Mouse (Mus musculus) lung, adult 2 months (tissue): ENCODE data around the gene Mrpl45. TPM values are rescaled to one million over a fixed set of nuclear protein-coding genes. Genes with fewer than 3 reads are reported as not detected.

Source experiments
- DNase-seq: peaks from one replicate; pipeline ENCODE4 v3.0.0; 2022
- H3K4me1 ChIP-seq: fragments of 200-500 bp; 2 replicates; pipeline ENCODE4 v1.6.1; 2011; ENCODE audit warnings: low read length; ENCODE audit not compliant: control insufficient read depth, insufficient read depth
- H3K4me3 ChIP-seq: fragments of 200-500 bp; replicated peaks from 2 replicates; pipeline ENCODE3; 2011; ENCODE audit warnings: low read depth, mild to moderate bottlenecking, control low read depth, low read length; ENCODE audit errors: extremely low read depth
- CTCF ChIP-seq: fragments of 200-500 bp; IDR thresholded peaks from 2 replicates; pipeline ENCODE4 v1.5.1; 2011; ENCODE audit warnings: mild to moderate bottlenecking, low read length, control low read depth; ENCODE audit not compliant: insufficient read depth
- POLR2A ChIP-seq: fragments of 200-500 bp; IDR thresholded peaks from 2 replicates; pipeline ENCODE4 v1.6.1; 2011; ENCODE audit warnings: low read depth, mild to moderate bottlenecking, control low read depth, low read length, borderline replicate concordance; ENCODE audit errors: extremely low read depth
- WGBS: fragments of 180-500 bp; shearing (Covaris S2); methylation state at CpG from one replicate; pipeline ENCODE4 v1.1.7; 2018; 5-methylcytosine and 5-hydroxymethylcytosine counted together
- polyA plus RNA-seq: library from polyadenylated mRNA; depleted of rRNA; stranded (reverse); fragments of >200 nt; gene quantifications from 2 replicates; pipeline ENCODE4 v1.2.3, GENCODE M21; 2012

Mrpl45 gene
- polyA plus RNA-seq, 1 experiment: 8.3 TPM

DNA sequence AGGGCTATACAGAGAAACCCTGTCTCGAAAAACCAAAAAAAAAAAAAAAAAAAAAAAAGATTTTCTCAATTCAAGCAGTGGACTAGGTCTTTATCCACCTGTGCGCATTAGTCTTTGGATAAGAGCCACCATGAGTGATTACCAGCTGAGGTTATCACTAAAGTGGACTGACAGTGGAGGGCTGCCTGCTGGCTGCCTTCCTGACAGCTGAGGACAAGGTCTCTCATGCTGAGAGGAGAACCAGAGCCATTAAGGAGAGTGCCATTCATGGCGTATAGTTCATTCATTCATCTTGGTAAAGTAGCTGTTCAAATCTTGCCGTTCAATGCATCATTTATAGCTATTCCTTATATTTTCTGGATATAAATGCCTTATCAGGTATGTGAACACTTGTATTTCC, 19.0 kb upstream of the Mrpl45 start:
- Histone ChIP-seq H3K4me3 (no peak overlapping the region), H3K4me1 (peaks cover 1% of the 10 kb centered on the region; the same call in 1 of the 2 replicates)
- no peak for TF ChIP-seq CTCF
- TF ChIP-seq POLR2A: no peak
- no peak for DNase-seq
- 81% methylated on average over 3 of the region's 4 CpGs for WGBS

DNA sequence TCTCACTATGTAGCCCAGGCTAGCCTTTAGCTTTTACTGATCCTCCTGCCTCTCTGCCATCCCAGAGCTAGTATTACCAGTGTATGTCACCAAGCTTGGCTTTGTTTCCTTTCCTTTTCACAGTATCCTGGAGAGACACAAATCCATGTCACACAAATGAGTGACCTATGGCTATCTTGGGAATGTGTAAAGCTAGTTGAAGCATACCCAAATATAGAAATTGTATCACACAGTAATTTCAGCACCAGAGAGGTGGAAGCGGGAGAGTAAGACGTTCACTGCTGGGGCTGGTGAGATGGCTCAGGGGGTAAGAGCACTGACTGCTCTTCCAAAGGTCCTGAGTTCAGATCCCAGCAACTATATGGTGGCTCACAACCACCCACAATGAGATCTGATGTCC, 15.6 kb upstream of the Mrpl45 start:
- no peak overlapping the region for H3K4me3 ChIP-seq
- no peak for DNase-seq
- WGBS: 88% methylated on average over 2 of the region's 2 CpGs
- no peak for TF ChIP-seq CTCF
- TF ChIP-seq POLR2A: no peak
- H3K4me1 ChIP-seq: peaks cover 14% of the 10 kb centered on the region

DNA sequence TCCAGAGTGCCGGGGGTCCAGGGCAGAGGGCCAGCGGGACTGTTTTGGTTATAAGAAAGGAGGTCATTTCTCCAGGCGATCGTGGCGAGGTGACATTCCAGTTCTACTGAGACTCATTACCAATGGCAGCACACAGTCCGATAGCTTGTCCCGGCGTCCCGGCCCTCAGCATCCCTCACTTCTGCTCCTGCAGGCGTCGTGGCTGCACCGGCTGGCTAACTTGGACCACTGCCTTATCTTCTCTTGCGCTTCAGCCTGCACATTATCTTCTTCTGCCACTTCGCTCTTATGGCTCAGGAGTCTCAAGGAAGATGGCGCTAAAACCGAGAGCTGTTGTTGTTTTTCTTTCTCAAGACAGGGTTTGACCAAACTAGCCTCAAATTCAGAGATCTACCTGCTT, 14.1 kb upstream of the Mrpl45 start:
- 82% methylated on average over 16 of the region's 16 CpGs for WGBS
- H3K4me1 ChIP-seq: peaks cover 14% of the 10 kb centered on the region
- no peak for DNase-seq
- no peak overlapping the region for H3K4me3 ChIP-seq
- TF ChIP-seq POLR2A (no peak), CTCF (no peak)

DNA sequence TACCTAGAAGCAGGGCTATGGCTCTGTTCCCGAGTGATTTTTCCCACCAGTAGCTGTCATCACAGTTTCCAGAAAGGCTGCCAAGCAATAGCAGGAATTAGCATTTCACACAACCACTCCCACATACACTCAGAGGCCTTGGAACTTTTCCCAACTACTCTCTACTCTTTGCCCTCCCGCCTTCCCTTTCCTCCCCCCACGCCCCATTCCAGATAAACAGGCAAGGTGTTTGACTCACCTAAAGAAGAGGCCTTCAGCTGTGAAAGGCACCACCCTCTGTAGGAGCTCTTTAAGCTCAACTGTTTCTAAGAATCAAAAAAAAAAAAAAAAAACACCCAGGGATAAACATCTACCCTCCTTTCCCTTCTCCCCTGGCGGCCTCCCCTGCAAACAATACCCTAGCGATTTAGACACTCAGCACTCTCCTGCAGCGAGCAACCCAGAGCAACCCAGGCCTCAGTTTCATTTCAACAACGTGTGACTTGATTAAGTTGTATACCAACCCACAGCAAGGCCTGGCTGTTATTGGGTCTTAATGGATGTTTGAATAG, 13.2 kb upstream of the Mrpl45 start:
- 16% methylated on average over 7 of the region's 7 CpGs for WGBS
- peak; percentile 55 for DNase-seq
- TF ChIP-seq CTCF (no peak), POLR2A (no peak)
- Histone ChIP-seq H3K4me1 (peaks cover 14% of the 10 kb centered on the region), H3K4me3 (no peak overlapping the region)

DNA sequence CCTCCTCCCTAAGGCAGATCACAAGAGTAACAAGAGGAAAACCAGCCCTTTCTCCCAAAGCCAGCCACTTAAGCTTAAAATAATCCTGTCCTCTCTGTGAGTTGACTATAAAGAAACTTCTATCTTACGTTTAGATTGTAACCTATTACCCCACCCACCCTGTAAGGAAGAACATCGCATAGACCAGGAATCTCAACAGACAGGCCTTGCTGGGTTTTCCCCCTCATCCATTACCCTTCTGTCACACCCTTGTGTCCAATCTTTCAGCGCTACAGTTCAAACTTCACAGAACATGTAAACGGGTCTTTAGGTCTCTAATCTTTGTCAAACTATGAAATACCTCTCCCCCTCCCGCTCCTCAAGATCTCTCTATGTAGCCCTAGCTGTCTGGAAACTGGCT, 10.9 kb upstream of the Mrpl45 start:
- DNase-seq: no peak
- Histone ChIP-seq H3K4me3 (no peak overlapping the region), H3K4me1 (peaks cover 14% of the 10 kb centered on the region)
- WGBS: 68% methylated on average over 5 of the region's 5 CpGs
- TF ChIP-seq POLR2A (no peak), CTCF (no peak)

DNA sequence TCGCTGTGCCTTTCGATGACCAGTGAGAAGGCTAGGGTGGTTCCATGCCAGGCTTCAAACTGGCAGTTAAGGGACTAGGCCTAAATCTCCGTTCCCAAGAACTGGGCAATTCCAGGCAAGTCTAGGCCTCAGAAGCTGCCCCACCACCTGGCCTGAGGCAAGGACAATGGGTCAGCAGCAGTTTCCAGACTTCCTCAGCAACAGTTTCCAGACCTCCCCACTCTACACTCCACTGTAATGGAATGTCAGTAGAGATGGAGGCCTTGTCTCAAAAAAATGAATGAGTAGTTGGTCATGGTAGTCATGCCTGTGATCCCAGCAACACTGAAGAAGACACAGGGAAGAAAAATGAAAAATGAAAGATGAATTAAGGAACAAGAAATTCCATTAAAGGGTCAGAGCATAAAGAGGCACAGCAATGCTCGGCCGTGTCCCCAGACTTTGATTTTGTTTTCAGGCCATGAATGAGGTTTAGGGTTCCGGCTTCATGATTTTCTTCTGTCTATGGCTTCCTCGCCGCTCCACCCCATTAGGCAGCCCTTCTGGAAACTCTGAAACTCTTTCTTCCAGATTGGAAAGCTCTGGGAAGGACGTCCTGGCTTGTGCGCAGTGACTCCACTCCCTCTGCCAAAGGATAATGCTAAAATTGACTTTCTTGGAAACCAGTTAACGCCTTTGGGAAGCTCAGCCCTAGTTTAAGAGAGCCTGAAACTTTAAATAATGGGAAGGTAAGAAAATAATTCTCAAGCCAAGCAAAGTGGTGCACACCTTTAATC, 8.0 kb upstream of the Mrpl45 start:
- DNase-seq: no peak
- TF ChIP-seq POLR2A (no peak), CTCF (no peak)
- no peak overlapping the region for H3K4me3 ChIP-seq
- peaks cover 6% of the 10 kb centered on the region for H3K4me1 ChIP-seq
- WGBS: 89% methylated on average over 11 of the region's 11 CpGs

DNA sequence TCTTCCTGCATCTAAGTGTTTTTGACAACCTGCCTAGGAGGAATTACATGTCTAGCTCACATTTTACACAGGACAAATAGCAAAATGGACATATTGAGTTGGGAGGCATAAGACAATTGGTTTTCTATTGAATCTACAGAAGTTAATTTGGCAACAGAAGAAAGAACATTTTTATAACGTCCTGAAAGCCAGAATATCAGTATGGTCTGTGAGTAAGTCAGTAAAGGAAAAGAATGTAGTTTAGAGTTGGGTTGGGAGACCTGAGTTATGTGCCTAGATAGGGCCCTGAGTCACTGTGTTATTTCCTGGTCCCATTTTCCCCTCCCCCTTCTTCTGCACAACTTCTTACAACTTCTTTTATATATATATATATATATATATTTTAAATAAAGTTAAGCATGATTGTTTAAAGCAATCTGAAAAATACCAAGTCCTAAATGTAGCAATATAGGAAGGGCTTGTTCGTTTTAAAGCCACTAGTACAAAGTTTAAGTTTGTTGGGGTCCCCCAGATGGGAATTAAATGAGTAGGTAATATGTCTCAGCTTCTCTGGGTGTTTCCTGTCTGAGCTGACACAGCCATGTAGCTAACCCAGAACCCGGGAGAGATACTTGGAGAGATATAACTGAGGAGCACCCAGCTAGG, 6.6 kb upstream of the Mrpl45 start:
- TF ChIP-seq CTCF (no peak), POLR2A (no peak)
- 27% methylated on average over 3 of the region's 3 CpGs for WGBS
- no peak for DNase-seq
- Histone ChIP-seq H3K4me1 (no peaks in the 10 kb centered on the region; the same call in none of the 2 replicates), H3K4me3 (no peak overlapping the region)

DNA sequence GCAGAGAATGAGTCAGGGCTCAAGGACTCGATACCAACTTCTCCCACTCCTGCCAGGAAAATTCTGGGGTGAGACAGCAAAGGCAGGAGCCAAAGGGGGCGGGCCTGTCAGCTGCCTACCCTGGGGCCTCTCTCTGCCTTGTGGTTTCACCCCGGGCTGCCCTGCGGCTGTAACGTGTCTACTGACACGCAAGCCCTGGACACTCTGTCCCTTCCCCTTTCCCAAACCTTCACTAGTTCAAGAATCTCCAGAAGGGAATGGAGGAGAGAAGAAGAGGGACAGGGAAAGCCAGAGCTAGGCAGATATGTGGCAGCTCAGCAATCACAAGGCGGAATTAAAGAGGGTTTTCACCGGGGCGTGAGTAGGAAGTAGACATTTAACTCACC, 6.1 kb upstream of the Mrpl45 start:
- peak overlapping the region; percentile 46 for H3K4me3 ChIP-seq
- DNase-seq: peak; percentile 74
- WGBS: 7% methylated on average over 9 of the region's 9 CpGs
- no peaks in the 10 kb centered on the region; the same call in none of the 2 replicates for H3K4me1 ChIP-seq
- peak; percentile 21; the same call in 1 of the 2 replicates for TF ChIP-seq POLR2A
- TF ChIP-seq CTCF: no peak

DNA sequence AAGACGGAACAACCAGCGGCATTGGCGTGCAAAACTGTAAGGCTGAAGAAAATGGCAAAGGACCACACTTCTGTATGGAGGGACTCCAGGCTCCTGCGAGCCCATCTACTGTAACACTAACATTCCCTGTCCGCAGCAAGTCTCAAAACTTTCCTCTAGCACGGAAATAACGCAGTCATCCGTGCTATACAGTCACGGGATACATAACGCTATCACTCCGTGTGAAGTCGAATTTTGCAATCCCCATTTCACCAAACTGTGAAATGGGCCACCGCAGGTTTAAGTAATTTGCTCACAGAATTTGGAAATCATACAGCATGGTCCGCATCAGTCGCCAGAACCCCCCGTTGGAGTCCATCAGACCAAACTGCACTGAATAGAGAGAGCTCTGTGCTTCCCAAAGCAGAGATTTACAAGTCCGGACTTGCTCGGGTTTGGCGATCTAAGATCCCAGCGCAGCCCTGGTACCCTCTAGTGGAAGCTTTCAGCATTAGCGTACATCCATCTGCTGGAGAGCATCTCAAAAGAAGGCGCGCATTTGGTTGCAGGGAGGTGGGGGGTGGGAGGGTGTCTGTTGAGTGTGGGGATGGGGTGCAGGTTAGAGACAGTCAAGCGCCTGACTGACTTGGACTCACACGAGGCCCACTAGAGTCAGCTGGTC, 5.5 kb upstream of the Mrpl45 start:
- Histone ChIP-seq H3K4me1 (no peaks in the 10 kb centered on the region; the same call in none of the 2 replicates), H3K4me3 (peak overlapping the region; percentile 46)
- WGBS: under 1% methylated on average over 25 of the region's 25 CpGs
- DNase-seq: peak; percentile 68
- TF ChIP-seq CTCF (peak; percentile 92), POLR2A (peak; percentile 40; the same call in 1 of the 2 replicates)
